Mouse (Mus musculus): Measurements from ENCODE around the gene Gdf10. TPM values are rescaled to one million over a fixed set of nuclear protein-coding genes. Genes with fewer than 3 reads are reported as not detected.
A peak's percentile ranks its signal among the peaks of the same experiment; 100 is the strongest.

Gdf10 gene
- polyA plus RNA-seq, 1 experiment from 2014 or later, result 2.5 TPM

GRCm38 (mm10) chr14:33946125-33946524 lies 22.7 kb downstream of the Gdf10 start:
- Histone ChIP-seq H3K27me3 (ENCODE audit: poor library complexity, severe bottlenecking) (peaks cover 21% of the 10 kb centered on the region), H3K4me1 (no peaks in the 10 kb centered on the region), H3K36me3 (replicated peaks) (no peaks in the 10 kb centered on the region), H3K27ac (no peak overlapping the region), H3K9me3 (no peaks in the 10 kb centered on the region), H3K4me3 (no peak overlapping the region)
- no peak for DNase-seq (ENCODE audit: extremely low spot score, low spot score)
- 87% methylated on average over 6 of the region's 6 CpGs for WGBS

DNA sequence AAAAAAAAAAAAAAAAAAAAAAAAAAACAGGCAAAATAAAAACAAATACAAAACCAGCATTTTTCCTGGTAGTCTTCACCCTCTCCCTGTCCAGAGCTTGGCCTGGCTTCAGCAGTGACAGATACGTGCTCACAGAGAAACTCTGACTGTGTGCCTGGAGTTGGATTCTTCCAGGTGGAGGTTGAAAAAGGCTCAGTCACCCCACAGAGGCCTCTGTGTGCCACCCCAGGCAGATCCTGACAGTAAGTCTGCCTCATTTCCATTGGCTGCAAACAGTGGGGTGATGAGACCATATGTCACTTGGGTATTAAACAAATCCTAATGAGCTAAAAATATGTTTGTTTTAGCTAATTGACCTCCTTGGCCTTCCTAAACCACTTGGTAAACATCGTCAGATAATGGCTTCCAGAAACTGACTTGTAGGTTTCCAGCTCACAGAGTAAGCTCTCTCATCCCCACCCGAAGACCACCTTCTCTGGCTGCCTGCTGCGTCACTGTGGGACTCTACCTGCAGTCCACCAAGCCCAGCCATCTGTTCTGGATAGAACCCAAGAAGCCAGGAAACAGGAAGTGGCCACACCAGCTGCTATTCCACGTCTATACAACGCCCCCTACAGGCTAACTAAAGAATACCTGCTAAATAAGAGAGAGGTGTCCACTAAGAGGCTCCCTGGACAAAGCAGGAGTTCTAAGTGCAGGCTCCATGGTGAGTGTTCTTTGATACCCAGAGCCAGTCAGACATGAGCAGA lies 29.0 kb downstream of the Gdf10 start:
- DNase-seq (ENCODE audit: extremely low spot score, low spot score), result no peak
- H3K36me3 ChIP-seq (replicated peaks), result no peaks in the 10 kb centered on the region
- 61% methylated on average over 6 of the region's 6 CpGs for WGBS
- H3K27ac ChIP-seq, result no peak overlapping the region
- H3K27me3 ChIP-seq (ENCODE audit: poor library complexity, severe bottlenecking), result peaks cover 25% of the 10 kb centered on the region
- H3K4me1 ChIP-seq, result peaks cover 3% of the 10 kb centered on the region; the same call in 1 of the 2 replicates
- no peak overlapping the region for H3K4me3 ChIP-seq
- no peaks in the 10 kb centered on the region; the same call in 1 of the 2 replicates for H3K9me3 ChIP-seq

DNA sequence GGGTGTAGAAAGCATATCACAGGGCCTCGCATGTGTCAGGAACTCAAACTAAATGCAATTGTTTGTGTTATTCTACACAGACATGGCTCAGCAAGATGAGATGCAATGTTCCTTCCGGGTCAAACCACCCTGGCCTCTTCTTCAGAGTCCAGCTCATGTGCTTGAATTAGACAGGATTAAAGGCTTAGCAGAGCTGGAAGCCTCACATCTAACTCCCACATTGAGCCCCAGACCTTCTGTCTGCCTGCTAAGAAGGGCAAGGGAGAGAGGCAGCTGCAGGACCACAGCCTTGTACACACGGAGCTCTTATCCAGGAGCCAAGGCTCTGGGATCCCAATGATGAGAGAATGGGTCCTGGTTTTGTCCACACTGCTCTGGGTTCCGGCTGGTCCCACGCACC lies 30.4 kb downstream of the Gdf10 start, which contains the start of gene Rbp3:
Gene Rbp3 (plus strand): TSS at position 243 of the 400 bp plus-strand sequence.
- DNase-seq (ENCODE audit: extremely low spot score, low spot score), result no peak
- peaks cover 3% of the 10 kb centered on the region; the same call in 1 of the 2 replicates for H3K4me1 ChIP-seq
- H3K4me3 ChIP-seq, result no peak within 1 kb of the TSS
- peaks cover 21% of the 10 kb centered on the region for H3K27me3 ChIP-seq (ENCODE audit: poor library complexity, severe bottlenecking)
- H3K9me3 ChIP-seq, result no peaks in the 10 kb centered on the region; the same call in 1 of the 2 replicates
- WGBS, result 87% methylated on average over 5 of the region's 5 CpGs
- no peaks in the 10 kb centered on the region for H3K36me3 ChIP-seq (replicated peaks)
- H3K27ac ChIP-seq, result no peak within 1 kb of the TSS

- Histone ChIP-seq H3K36me3 (replicated peaks) (no peaks in the 10 kb centered on the region), H3K4me1 (peaks cover 3% of the 10 kb centered on the region; the same call in 1 of the 2 replicates), H3K27me3 (ENCODE audit: poor library complexity, severe bottlenecking) (peaks cover 15% of the 10 kb centered on the region), H3K4me3 (no peak overlapping the region), H3K9me3 (no peaks in the 10 kb centered on the region; the same call in 1 of the 2 replicates), H3K27ac (no peak overlapping the region)
- no peak for DNase-seq (ENCODE audit: extremely low spot score, low spot score)
- WGBS, result 76% methylated on average over 13 of the region's 13 CpGs
Measured at GRCm38 (mm10) chr14:33956055-33956454, 32.7 kb downstream of the Gdf10 start.

GRCm38 (mm10) chr14:33958186-33958585 lies 34.8 kb downstream of the Gdf10 start:
- WGBS, result 93% methylated on average over 4 of the region's 4 CpGs
- no peaks in the 10 kb centered on the region; the same call in 1 of the 2 replicates for H3K9me3 ChIP-seq
- H3K27ac ChIP-seq, result no peak overlapping the region
- no peak overlapping the region for H3K4me3 ChIP-seq
- no peak for DNase-seq (ENCODE audit: extremely low spot score, low spot score)
- peaks cover 3% of the 10 kb centered on the region; the same call in 1 of the 2 replicates for H3K4me1 ChIP-seq
- H3K36me3 ChIP-seq (replicated peaks), result no peaks in the 10 kb centered on the region
- peaks cover 15% of the 10 kb centered on the region for H3K27me3 ChIP-seq (ENCODE audit: poor library complexity, severe bottlenecking)

DNA sequence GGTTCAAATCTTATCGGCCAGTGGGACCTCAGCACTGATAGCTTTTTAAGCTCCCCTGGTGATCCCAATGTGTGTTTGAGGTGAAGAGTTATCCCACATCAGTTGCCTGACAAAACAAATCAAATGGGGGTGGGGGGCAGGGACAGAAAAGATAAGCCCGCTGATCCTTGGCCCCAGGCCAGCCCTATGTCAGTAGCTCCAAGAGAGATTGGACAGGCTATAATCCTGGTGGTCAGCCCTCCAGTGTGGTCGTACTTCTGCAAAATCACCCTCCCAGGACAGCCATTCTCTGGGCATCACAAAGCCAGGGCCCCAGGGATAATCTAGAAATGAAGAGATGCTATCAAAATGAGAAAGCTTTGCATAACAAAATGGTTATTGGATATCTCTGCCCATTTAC lies 35.5 kb downstream of the Gdf10 start:
- Histone ChIP-seq H3K4me3 (no peak overlapping the region), H3K36me3 (replicated peaks) (no peaks in the 10 kb centered on the region), H3K27me3 (ENCODE audit: poor library complexity, severe bottlenecking) (peaks cover 13% of the 10 kb centered on the region), H3K27ac (no peak overlapping the region), H3K9me3 (no peaks in the 10 kb centered on the region; the same call in 1 of the 2 replicates), H3K4me1 (peaks cover 2% of the 10 kb centered on the region; the same call in 1 of the 2 replicates)
- 82% methylated on average over 3 of the region's 3 CpGs for WGBS
- DNase-seq (ENCODE audit: extremely low spot score, low spot score), result no peak

DNA sequence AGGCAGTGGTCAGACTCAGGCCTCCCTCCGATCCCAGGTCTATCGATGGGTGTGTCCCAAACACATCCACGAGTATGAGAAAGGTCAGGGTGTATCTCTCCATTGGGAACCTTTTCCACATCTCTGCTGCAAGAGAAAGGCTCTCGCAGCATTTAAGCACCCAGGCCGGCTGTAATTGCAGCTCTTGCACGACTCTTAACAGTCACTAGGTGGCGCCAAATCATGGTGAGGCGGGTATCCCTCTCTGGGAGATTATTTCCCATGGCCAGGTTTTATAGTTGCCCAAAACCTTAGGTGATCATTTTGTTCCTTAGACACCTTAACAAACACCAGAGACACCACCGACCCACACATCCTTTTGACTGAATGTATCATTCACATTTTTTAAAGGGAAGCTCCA lies 36.0 kb downstream of the Gdf10 start:
- no peak overlapping the region for H3K4me3 ChIP-seq
- peak; percentile 33 for DNase-seq (ENCODE audit: extremely low spot score, low spot score)
- H3K36me3 ChIP-seq (replicated peaks), result no peaks in the 10 kb centered on the region
- H3K4me1 ChIP-seq, result no peaks in the 10 kb centered on the region
- no peak overlapping the region for H3K27ac ChIP-seq
- peaks cover 8% of the 10 kb centered on the region for H3K27me3 ChIP-seq (ENCODE audit: poor library complexity, severe bottlenecking)
- H3K9me3 ChIP-seq, result no peaks in the 10 kb centered on the region; the same call in 1 of the 2 replicates
- WGBS, result 14% methylated on average over 9 of the region's 9 CpGs

DNA sequence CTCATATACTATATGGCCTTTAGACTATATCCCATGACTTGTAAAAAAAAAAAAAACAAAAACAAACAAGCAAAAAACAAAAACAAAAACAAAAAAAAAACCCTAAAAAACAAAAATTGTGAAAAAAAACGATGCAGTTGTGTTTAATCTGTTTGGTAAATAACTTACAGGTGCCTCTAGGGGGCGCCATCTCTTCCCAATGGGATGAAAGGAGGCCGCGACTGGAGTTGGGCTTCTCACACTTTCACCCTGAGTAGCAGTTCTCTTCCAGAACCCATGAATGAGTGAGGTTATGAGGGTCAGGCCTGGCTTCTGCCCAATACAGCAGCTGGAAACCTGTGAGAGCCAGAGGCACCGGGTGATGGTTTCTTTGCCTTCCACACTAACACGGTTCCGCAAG lies 42.3 kb downstream of the Gdf10 start:
- DNase-seq (ENCODE audit: extremely low spot score, low spot score), result no peak
- Histone ChIP-seq H3K27me3 (ENCODE audit: poor library complexity, severe bottlenecking) (no peaks in the 10 kb centered on the region), H3K27ac (no peak overlapping the region), H3K36me3 (replicated peaks) (no peaks in the 10 kb centered on the region), H3K4me3 (no peak overlapping the region), H3K4me1 (no peaks in the 10 kb centered on the region), H3K9me3 (no peaks in the 10 kb centered on the region)
- 70% methylated on average over 7 of the region's 7 CpGs for WGBS

DNA sequence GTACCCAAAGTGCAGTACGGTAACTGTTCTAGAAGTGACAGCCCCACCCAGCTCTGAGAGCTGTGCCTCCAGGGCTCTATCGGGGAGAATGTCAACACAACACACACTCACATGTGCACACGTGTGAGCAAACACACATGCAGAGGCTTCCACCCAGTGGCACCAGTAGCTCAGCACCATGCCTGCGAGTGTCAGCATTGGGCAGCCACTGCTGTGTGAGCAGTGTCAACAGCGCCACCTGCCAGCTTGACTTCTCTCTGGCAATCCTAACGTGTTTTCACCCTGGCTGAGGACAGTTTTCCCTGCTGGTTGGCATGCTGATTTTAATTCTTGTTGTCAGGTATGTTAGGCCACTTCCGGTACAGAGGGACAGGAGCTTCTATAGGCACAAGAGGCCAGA lies 49.3 kb downstream of the Gdf10 start:
- Histone ChIP-seq H3K4me1 (0 out of 2 replicates have a peak, but pooled peaks cover 5% of the 10 kb centered on the region), H3K4me3 (no peak overlapping the region), H3K27ac (no peak overlapping the region), H3K36me3 (replicated peaks) (no peaks in the 10 kb centered on the region), H3K27me3 (ENCODE audit: poor library complexity, severe bottlenecking) (peaks cover 14% of the 10 kb centered on the region), H3K9me3 (no peaks in the 10 kb centered on the region)
- DNase-seq (ENCODE audit: extremely low spot score, low spot score), result no peak
- 57% methylated on average over 7 of the region's 7 CpGs for WGBS

DNA sequence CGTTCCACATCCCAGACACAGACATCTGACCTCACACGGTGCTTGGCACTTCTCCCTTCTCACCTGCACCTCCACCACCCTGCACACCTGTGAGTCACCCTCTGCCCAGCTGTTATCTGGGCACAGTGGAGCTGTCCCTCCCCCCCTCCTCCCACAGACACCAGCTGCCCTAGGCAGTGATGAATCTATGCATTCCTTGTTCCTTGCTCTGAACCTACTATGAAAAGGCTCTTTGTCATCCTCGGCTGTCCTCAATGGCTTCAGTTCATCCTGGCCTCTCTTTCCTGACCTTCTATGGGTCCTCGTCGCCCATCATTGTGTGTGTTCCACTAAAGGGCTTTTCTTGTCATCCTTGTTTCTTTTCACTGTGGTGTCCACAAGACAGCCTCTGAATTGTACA lies 51.4 kb downstream of the Gdf10 start:
- DNase-seq (ENCODE audit: extremely low spot score, low spot score), result no peak
- H3K36me3 ChIP-seq (replicated peaks), result no peaks in the 10 kb centered on the region
- peaks cover 35% of the 10 kb centered on the region for H3K27me3 ChIP-seq (ENCODE audit: poor library complexity, severe bottlenecking)
- peaks cover 17% of the 10 kb centered on the region for H3K4me1 ChIP-seq
- H3K27ac ChIP-seq, result no peak overlapping the region
- WGBS, result 65% methylated on average over 5 of the region's 5 CpGs
- no peaks in the 10 kb centered on the region for H3K9me3 ChIP-seq
- H3K4me3 ChIP-seq, result no peak overlapping the region

GRCm38 (mm10) chr14:33977748-33978147 lies 54.4 kb downstream of the Gdf10 start:
- no peak overlapping the region for H3K27ac ChIP-seq
- H3K4me1 ChIP-seq, result peaks cover 17% of the 10 kb centered on the region
- H3K36me3 ChIP-seq (replicated peaks), result no peaks in the 10 kb centered on the region
- peaks cover 36% of the 10 kb centered on the region for H3K27me3 ChIP-seq (ENCODE audit: poor library complexity, severe bottlenecking)
- 40% methylated on average over 7 of the region's 7 CpGs for WGBS
- H3K4me3 ChIP-seq, result no peak overlapping the region
- H3K9me3 ChIP-seq, result no peaks in the 10 kb centered on the region
- no peak for DNase-seq (ENCODE audit: extremely low spot score, low spot score)

DNA sequence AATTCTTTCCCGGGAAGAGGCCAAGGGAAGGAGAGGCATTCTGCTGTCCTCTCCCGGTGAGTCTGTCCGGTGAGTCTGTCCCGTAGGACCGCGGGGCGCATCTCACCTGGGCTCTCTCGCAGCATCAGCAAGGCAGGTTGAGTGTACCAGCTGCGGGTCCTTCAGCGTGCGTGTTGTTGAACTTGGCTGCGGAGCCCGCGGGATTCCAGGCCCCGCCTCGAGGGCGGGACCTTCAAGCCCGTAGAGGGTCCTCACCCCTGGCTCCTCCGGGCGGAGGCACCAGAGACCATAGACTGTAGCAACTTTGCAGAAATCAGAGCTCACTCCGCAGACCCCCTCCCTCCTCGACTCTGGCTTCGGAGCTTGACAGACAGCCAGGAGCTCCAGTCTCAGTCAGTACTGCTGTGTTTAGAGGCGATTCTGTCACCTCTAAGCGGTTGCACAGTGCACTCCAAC lies 55.2 kb downstream of the Gdf10 start, which contains the start of gene Zfp488:
Gene Zfp488 (minus strand): TSS at position 161 of the 456 bp plus-strand sequence.
- peak within 1 kb of the TSS; percentile 36; the same call in 1 of the 2 replicates for H3K27ac ChIP-seq

More for the DNA sequence above, 55.2 kb downstream of the Gdf10 start, which contains the start of gene Zfp488:
- Histone ChIP-seq H3K4me1 (peaks cover 17% of the 10 kb centered on the region), H3K36me3 (replicated peaks) (no peaks in the 10 kb centered on the region), H3K4me3 (peak within 1 kb of the TSS; percentile 56), H3K9me3 (no peaks in the 10 kb centered on the region), H3K27me3 (ENCODE audit: poor library complexity, severe bottlenecking) (peaks cover 36% of the 10 kb centered on the region)
- peak; percentile 44 for DNase-seq (ENCODE audit: extremely low spot score, low spot score)
- 4% methylated on average over 25 of the region's 25 CpGs for WGBS
